Mouse (Mus musculus): ENCODE measurements around the gene 2610301B20Rik. TPM values are rescaled to one million over a fixed set of nuclear protein-coding genes. Genes with fewer than 3 reads are reported as not detected.
"Not testable (repeated sequence)": the region's sequence is repeated elsewhere in the genome, so short reads cannot be mapped to it uniquely, and the experiment has no call there.

2610301B20Rik gene
- polyA plus RNA-seq, 1 experiment, result 11.6 TPM

DNA sequence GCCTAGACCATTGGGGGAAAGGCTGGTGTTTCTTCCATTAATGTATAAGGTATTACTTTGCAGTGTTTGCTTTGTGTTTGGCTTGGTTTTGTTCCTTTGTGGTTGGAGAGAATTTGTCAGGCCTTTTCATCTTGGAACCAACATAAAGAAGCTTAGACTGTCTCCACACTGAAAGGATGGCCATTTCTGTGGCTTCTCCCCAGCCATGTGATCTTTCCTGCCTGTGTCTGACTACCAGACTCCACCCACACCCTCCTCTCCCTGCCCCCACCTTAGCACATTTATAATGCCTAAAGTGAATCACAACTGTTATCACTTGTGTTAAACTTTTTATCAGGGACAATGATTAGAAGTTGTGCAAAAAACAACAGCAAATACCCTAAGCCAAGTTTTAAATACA, 1.1 kb downstream of the 2610301B20Rik start:
- peak overlapping the region; percentile 96; the same call in 1 of the 2 replicates for H3K4me3 ChIP-seq (ENCODE audit: insufficient read depth, low read depth, low read length)
- no peak overlapping the region for H3K27ac ChIP-seq (replicated peaks; ENCODE audit: low read depth, low read length)

DNA sequence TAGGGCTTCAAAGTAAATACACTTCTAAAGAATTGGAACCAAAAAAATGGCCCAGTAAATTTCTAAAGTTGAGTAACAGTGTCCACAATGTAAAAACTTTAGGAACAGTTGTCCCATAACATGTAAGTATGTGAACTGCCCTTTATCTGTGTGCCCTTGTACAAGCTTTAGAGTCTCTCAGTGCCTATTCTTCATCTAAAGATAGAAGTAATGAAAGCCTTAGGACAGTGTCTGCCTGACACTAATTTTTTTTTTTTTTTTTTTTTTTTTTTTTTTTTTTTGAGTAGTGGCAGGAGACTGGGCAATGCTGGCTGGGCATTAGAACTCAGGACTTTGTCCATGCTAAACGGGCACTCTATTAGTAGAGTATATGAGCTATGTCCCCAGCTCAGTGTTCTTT, 2.8 kb downstream of the 2610301B20Rik start:
- Histone ChIP-seq H3K27ac (replicated peaks; ENCODE audit: low read depth, low read length) (no peak overlapping the region), H3K4me1 (ENCODE audit: control insufficient read depth, insufficient read depth, insufficient read length, low read length) (peaks cover 3% of the 10 kb centered on the region; the same call in 1 of the 2 replicates)

More for the DNA sequence above, 1.1 kb downstream of the 2610301B20Rik start:
- peaks cover 3% of the 10 kb centered on the region; the same call in 1 of the 2 replicates for H3K4me1 ChIP-seq (ENCODE audit: control insufficient read depth, insufficient read depth, insufficient read length, low read length)

DNA sequence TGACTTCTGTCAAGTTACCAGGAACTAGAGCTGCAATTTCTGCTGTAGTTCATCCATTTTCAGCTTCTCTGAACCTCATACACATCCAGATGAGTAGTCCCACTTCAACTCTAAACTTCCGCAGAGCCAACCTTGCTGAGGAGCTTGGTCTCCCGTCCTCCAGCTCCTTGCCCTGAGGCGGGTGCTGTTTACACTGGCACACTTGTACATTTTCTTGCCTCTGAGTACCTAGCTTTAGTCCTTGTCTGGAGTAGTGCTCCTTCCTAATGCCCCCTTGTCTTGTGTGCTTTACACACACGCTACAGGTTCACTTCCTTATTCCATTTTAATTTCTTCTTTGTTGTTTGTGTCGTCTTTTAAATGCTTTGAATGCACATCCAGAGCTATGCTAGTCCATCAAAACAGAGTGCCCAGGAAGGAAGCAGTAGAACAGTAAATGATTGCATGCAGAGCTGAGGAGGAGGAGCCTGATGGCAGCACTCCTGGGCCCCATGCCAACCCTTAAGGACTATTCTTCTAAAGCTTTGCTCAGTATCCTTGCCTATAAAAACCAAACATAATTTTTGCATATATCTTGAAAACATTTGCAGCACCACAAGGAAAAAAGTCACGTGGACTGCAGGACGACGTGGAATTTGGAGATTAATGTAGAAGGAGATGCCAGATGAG, 9.6 kb downstream of the 2610301B20Rik start:
- Histone ChIP-seq H3K4me1 (ENCODE audit: control insufficient read depth, insufficient read depth, insufficient read length, low read length) (no peaks in the 10 kb centered on the region), H3K4me3 (ENCODE audit: insufficient read depth, low read depth, low read length) (no peak overlapping the region), H3K27ac (replicated peaks; ENCODE audit: low read depth, low read length) (no peak overlapping the region)

More for the DNA sequence above, 2.8 kb downstream of the 2610301B20Rik start:
- no peak overlapping the region for H3K4me3 ChIP-seq (ENCODE audit: insufficient read depth, low read depth, low read length)

DNA sequence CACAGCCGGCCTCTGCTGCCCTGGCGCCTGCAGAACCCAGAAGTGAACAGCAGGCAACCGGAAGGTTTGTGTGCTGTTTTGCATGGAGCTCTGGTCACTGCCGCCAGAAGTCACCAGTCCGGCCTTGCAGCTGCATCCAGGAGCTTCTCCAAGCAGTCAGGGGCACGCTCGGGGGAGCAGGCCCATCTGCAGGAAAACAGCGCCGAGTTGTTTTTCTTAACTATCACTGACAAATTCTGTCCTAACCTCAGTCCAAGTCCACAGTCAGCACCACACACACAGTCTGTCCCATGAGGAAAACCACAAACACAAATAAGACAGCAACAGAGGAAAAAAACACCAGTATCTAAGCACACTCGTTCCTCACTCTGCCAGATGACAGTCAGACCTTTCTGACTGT, 14.5 kb downstream of the 2610301B20Rik start:
- Histone ChIP-seq H3K27ac (replicated peaks; ENCODE audit: low read depth, low read length) (no peak overlapping the region), H3K4me1 (ENCODE audit: control insufficient read depth, insufficient read depth, insufficient read length, low read length) (no peaks in the 10 kb centered on the region), H3K4me3 (ENCODE audit: insufficient read depth, low read depth, low read length) (no peak overlapping the region)

DNA sequence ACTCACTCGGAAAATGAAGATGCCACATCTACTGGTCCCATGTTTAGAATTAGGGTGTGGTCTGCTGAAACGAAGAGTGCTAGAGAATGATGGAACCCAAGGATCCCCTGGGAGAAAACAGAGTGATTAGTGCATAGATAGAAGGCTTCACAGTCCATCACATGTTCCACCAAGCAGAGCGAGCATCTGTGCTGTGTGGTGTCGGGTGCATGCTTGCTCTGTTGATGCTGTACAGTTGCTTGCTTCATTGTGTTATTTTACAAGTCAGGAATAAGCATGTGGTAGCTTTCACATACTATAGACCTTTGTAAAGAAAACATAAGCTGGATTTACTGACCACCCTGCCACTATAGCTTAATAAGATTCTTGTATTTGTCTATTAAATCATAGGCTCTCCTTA, 22.0 kb downstream of the 2610301B20Rik start:
- H3K4me1 ChIP-seq (ENCODE audit: control insufficient read depth, insufficient read depth, insufficient read length, low read length), result no peaks in the 10 kb centered on the region
- H3K4me3 ChIP-seq (ENCODE audit: insufficient read depth, low read depth, low read length), result no peak overlapping the region
- no peak overlapping the region for H3K27ac ChIP-seq (replicated peaks; ENCODE audit: low read depth, low read length)

DNA sequence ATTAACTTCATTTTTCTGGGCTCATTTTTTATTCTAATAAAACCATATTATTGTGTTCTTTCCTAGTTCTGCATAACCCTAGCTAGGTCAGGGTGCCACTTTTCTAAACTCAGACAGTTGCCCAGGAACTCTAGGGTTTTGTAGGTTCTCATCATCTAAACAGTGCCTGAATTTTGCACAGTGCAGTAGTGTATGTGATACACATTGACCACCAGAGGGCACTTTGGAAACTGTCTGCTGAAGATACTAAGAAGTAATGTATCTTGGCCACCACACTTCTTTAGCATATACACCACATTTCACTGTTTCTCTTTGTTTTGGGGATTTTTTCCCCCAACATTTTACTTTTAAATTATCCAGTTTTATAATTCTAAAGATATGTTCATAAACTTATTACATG, 22.6 kb downstream of the 2610301B20Rik start:
- Histone ChIP-seq H3K27ac (replicated peaks; ENCODE audit: low read depth, low read length) (no peak overlapping the region), H3K4me1 (ENCODE audit: control insufficient read depth, insufficient read depth, insufficient read length, low read length) (no peaks in the 10 kb centered on the region), H3K4me3 (ENCODE audit: insufficient read depth, low read depth, low read length) (no peak overlapping the region)

DNA sequence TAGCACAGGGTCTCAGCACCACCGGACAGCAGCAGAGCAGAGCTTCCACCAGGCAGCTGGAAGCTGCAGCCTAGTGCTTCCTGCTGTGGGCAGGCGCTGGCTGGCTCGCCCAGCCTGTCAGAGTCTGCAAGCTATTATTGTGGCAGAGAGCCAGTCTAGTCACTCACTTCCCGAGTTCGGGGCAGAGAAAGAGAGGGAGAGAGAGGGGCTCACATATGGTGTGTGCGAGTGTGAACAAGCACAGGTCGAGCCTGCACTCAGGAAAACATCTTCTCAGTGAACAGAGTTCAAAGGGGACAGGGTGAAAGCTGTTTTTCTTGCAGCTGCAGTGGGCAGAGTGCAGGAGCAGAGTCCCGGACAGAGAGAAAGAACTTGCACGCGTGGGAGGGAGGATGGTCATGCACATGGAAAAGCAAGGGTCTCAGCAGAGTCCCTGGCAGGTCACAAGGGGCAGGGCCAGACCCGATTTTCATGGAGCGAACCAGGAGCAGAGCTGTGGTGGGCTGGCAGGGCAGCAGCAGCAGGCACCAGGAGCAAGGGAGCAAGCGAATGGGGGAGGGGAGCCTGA, 31.0 kb downstream of the 2610301B20Rik start:
- H3K27ac ChIP-seq (replicated peaks; ENCODE audit: low read depth, low read length), result no peak overlapping the region
- H3K4me1 ChIP-seq (ENCODE audit: control insufficient read depth, insufficient read depth, insufficient read length, low read length), result peaks cover 4% of the 10 kb centered on the region; the same call in 1 of the 2 replicates
- peak overlapping the region; percentile 26; the same call in 1 of the 2 replicates for H3K4me3 ChIP-seq (ENCODE audit: insufficient read depth, low read depth, low read length)

DNA sequence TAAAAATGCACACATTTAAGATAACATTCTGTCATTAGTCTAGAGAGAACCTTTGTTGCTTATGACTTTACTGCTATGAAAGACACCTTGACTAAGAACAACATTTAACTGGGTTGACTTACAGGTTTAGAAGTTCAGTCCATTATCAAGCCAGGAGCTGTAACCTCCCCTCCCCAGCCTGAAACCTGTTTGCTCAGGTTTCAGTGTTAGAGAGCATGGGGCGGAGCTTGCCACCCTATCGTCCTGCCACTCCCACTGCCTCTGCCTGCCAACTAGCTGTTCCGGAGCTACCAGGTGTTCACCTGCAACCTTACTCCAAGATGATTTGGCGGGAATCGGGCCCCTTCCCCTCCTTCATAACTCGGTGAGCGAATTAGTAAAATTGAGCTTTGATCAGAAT, 37.1 kb downstream of the 2610301B20Rik start:
- not testable (repeated sequence) for H3K4me3 ChIP-seq (ENCODE audit: insufficient read depth, low read depth, low read length); H3K27ac ChIP-seq (replicated peaks; ENCODE audit: low read depth, low read length); H3K4me1 ChIP-seq (ENCODE audit: control insufficient read depth, insufficient read depth, insufficient read length, low read length)

DNA sequence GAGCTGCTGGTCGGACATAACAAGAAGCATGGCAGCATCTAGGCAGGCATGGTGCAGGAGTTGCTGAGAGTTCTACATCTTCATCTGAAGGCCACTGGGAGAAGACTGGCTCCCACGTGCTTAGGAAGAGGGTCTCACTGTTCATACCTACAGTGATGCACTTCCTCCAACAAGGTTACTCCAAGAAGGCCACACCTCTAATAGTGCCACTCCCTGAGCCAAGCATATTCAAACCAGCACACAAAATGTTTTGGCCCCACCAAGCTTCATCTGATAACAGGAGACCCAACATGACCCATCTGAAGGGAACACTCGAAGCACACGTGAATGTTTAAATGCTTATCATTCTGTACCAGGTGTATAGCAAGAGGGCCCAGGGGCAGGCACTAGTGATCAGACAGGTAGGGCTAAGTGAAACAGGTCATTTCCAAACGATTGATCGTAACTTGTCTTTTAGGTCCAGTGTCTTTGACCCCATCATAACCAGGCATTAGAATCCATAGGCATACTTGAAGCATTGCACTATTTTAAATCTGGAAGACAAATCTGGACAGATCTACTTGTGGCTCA, 37.7 kb downstream of the 2610301B20Rik start:
- Histone ChIP-seq H3K4me3 (ENCODE audit: insufficient read depth, low read depth, low read length) (no peak overlapping the region), H3K4me1 (ENCODE audit: control insufficient read depth, insufficient read depth, insufficient read length, low read length) (no peaks in the 10 kb centered on the region), H3K27ac (replicated peaks; ENCODE audit: low read depth, low read length) (no peak overlapping the region)

DNA sequence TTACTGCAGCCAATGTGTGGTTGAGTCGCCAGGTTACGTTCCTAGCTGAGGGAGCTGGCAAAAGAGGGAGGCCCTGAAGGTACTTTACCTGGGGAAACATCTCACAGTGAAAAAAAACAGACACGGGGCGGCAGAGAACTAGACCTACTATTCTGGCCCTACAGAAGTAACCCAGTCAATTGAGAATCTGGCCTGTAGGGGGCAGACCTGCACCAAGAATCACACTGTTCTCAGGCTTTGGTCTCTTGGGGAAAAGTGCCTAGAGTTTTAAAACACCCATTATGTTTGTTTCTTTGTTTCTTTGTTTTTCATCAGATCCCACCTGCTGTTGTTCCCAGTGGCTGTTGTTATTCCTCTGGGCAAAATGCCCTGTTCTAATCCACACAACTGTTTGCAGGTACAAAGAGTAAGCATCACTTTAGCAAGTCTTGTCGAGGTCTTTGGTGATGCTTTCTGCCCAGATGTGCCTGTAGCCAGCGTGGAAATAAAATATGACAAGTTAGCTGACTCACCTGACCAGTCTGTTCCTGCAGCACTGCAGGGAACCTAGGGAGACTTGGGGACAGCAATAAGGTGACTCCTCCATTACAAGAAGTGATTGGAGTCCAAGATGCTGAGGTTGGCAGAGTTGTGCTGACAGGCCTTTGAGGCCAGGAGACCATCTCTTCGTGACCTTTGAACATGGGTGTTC, 38.5 kb downstream of the 2610301B20Rik start:
- H3K4me3 ChIP-seq (ENCODE audit: insufficient read depth, low read depth, low read length), result no peak overlapping the region
- no peaks in the 10 kb centered on the region for H3K4me1 ChIP-seq (ENCODE audit: control insufficient read depth, insufficient read depth, insufficient read length, low read length)
- H3K27ac ChIP-seq (replicated peaks; ENCODE audit: low read depth, low read length), result no peak overlapping the region

DNA sequence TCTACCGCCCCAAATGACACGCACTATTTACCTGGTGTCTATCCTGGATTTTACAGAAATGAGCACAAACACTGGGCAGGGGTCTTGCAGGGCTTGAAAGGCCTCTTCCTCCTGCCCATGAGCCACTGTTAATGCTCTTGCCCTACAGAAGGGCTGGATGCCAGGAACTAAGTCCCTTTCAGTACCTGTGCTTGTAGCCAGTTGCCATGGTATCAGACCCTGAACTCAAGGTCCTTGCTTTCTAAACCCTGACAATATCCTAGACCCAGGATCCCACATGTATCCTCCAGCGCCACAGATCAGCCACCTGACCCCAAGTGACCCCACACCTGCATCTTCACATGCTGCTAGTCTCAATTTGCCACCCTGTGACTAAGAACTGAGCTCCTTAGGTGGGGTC, 39.1 kb downstream of the 2610301B20Rik start:
- no peak overlapping the region for H3K4me3 ChIP-seq (ENCODE audit: insufficient read depth, low read depth, low read length)
- H3K27ac ChIP-seq (replicated peaks; ENCODE audit: low read depth, low read length), result no peak overlapping the region
- no peaks in the 10 kb centered on the region for H3K4me1 ChIP-seq (ENCODE audit: control insufficient read depth, insufficient read depth, insufficient read length, low read length)

DNA sequence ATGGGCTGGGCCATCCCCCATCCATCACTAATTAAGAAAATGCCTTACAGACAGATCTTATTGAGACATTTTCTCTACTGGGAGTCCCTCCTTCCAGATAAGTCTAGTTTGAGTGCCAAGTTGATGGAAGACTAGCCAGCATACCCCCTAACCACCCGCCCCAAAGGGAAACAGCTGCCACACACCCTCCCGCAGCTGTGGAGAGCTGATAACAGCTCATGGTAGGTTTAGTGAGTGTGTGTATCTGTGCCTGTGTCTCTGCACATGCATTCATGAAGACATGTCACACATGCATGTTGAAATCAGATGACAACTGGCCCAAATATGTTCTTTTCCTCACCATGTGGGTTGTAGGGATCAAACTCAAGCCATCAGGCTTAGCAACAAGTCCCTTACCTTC, 40.5 kb downstream of the 2610301B20Rik start:
- Histone ChIP-seq H3K27ac (replicated peaks; ENCODE audit: low read depth, low read length) (no peak overlapping the region), H3K4me1 (ENCODE audit: control insufficient read depth, insufficient read depth, insufficient read length, low read length) (peaks cover 7% of the 10 kb centered on the region; the same call in 1 of the 2 replicates), H3K4me3 (ENCODE audit: insufficient read depth, low read depth, low read length) (no peak overlapping the region)

DNA sequence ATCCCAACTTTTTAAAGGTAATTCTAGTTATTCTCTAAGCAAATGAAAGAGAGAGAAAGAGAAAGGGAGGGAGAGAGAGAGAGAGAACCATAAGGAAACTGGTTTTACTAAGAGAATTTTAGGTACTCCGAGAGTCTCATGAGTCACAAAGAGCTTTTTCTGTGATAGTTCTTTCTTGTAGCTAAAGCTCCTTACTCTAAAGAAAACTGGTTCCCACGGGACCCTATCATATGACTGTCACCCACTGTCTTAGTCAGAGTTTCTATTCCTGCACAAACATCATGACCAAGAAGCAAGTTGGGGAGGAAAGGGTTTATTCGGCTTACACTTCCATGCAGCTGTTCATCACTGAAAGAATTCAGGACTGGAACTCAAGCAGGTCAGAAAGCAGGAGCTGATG, 41.0 kb downstream of the 2610301B20Rik start:
- Histone ChIP-seq H3K4me3 (ENCODE audit: insufficient read depth, low read depth, low read length) (no peak overlapping the region), H3K4me1 (ENCODE audit: control insufficient read depth, insufficient read depth, insufficient read length, low read length) (peaks cover 7% of the 10 kb centered on the region; the same call in 1 of the 2 replicates), H3K27ac (replicated peaks; ENCODE audit: low read depth, low read length) (no peak overlapping the region)

DNA sequence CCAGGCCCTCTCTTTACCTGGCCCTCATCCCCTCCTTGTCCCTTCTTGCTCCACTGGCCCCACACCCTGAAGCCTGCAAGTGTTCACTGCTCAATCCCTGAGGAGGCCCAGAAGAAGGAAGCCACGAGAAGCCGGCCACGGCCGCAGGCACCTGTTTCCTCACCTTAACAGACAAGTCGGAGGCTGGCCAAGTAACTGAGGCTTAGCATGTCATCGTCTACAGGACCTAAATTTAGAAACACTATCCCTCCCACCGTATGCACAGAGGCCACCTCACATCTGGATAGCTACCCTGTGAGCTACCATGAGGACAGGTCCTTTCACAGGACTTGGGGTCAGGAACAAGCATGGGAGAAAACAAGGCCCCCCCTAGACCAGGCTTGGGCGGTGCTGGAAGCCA, 44.1 kb downstream of the 2610301B20Rik start:
- no peak overlapping the region for H3K4me3 ChIP-seq (ENCODE audit: insufficient read depth, low read depth, low read length)
- H3K4me1 ChIP-seq (ENCODE audit: control insufficient read depth, insufficient read depth, insufficient read length, low read length), result peaks cover 7% of the 10 kb centered on the region; the same call in 1 of the 2 replicates
- H3K27ac ChIP-seq (replicated peaks; ENCODE audit: low read depth, low read length), result no peak overlapping the region

DNA sequence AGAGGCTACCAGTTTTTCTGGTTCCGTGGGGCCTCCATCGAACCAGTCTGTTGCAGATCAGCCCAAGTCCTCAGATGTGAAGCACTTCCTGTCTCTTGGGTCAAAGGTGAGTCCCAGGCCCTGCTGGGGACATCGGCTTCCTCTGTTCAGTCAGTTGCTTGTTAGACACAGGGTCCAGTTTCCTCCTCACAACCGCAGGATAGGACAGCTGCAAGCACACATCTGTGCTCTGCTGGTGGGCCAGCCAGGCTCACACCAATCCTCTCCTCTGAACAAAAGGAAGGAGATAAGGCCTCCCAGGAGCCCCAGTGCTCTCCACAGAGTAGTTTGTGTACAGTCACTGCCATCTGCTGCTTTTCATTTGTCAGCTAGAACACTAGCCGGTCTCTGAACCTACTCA, 44.8 kb downstream of the 2610301B20Rik start:
- H3K4me1 ChIP-seq (ENCODE audit: control insufficient read depth, insufficient read depth, insufficient read length, low read length), result peaks cover 7% of the 10 kb centered on the region; the same call in 1 of the 2 replicates
- H3K27ac ChIP-seq (replicated peaks; ENCODE audit: low read depth, low read length), result no peak overlapping the region; the same call in 1 of the 2 replicates
- no peak overlapping the region for H3K4me3 ChIP-seq (ENCODE audit: insufficient read depth, low read depth, low read length)
